Mouse (Mus musculus) thymus, postnatal 10 days (tissue): ENCODE data around the gene Rab5b.
A peak's percentile ranks its signal among the peaks of the same experiment; 100 is the strongest.
"Not testable (repeated sequence)": the region's sequence is repeated elsewhere in the genome, so short reads cannot be mapped to it uniquely, and the experiment has no call there.

Source experiments
- DNase-seq, 2 experiments: peaks; one replicate each; pipeline ENCODE4 v3.0.0; 2021; ENCODE audit warnings: low spot score in 2 of 2

Rab5b gene

GRCm38 (mm10) chr10:128695992-128696807 is at the start of gene Rab5b:
Gene Rab5b (minus strand): TSS chr10:128696264.
- peak; percentile 95 to 98 for DNase-seq

- DNase-seq = peak; percentile 76
Observed at GRCm38 (mm10) chr10:128744680-128745601, 48.9 kb upstream of the Rab5b start, which contains the start of gene Dgka. Gene Dgka (minus strand): TSS chr10:128744855.

- DNase-seq = peak in 1 of 2 experiments; percentile 20
Observed at GRCm38 (mm10) chr10:128744211-128744610, 48.1 kb upstream of the Rab5b start.

GRCm38 (mm10) chr10:128743791-128744191 is 47.7 kb upstream of the Rab5b start:
- DNase-seq = peak; percentile 56 to 60

GRCm38 (mm10) chr10:128743235-128743634 is 47.2 kb upstream of the Rab5b start:
- no peak for DNase-seq

DNA sequence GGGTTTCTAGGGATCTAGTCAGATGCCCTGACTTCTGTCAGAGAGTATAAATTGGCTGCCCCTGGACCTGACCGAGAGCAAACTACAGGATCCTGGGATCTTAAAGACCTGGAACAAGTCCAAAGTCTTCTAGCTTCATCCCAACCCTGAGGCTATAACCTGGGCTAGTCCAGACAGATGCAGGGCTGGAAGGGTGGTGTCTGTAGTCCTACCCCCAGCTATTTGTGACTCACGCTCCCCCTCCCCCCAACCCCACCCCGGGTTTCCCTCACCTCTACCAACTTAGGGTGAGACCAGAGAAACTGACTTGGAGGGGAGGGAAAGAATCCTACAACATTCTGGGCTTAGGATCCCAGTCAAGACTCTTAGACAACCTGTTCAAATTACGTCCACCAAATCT is 46.6 kb upstream of the Rab5b start:
- no peak for DNase-seq

DNA sequence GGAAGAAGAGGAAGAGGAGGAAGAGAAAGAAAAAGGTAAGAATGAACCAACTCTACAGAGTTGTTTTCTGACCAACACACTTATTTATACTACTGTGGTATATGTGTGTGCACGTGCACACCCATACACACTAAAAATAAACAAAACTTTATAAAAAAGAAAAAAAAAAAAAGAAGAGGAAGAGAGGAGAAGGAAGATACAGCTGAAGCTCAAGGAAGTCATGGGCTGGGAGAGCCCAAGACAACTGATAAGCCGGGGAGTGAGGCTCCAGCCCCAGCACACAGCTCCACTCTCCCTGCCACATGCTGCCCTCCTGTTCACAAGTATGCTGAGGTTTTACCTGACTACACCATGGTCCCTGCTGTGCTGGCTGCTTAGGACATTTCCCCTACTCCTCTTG is 44.2 kb upstream of the Rab5b start:
- no peak for DNase-seq

GRCm38 (mm10) chr10:128737435-128737834 is 41.4 kb upstream of the Rab5b start:
- no peak for DNase-seq

DNA sequence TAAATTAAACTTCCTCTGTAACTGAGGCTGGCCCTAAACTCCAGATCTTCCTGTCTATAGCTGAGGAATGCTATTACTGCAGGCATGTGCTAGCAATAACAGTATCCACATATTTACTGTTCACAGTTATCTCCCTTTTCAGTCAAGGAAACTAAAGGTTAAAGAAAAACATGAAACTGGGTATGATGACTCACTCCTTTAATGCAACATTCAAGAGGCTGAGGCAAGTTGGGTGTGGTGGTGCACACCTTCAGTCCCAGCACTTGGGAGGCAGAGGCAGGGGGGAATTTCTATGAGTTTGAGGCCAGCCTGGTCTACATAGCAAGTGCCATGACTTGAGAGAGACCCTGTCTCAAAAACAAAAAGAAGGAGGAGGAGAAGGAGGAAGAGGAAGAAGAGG is 35.9 kb upstream of the Rab5b start:
- no peak for DNase-seq

- DNase-seq = peak; percentile 41 to 76
Observed at GRCm38 (mm10) chr10:128731002-128731433, 35.0 kb upstream of the Rab5b start.

DNA sequence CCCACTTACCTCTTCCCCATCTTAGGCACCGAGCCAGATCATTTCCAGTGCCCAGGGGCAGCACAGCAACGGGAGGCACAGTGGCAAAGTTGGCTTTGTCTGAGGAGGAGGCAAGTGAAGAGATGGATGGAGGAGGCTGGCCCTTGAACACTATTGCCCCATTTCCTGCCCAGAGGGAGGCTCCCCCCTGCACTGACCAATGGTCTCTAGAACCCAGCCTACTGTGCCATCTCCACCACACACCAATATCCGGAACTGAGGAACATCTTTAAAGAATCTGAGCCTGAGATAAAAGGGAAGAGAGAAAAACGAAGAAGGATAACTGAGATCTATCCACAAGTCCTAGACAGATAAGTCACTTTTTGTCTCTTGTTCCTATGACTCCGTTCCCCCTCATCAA is 32.0 kb upstream of the Rab5b start:
- DNase-seq = no peak

GRCm38 (mm10) chr10:128725466-128725865 is 29.4 kb upstream of the Rab5b start:
- not testable (repeated sequence) for DNase-seq

GRCm38 (mm10) chr10:128715559-128716537 is 19.8 kb upstream of the Rab5b start:
- DNase-seq = peak; percentile 71 to 72

DNA sequence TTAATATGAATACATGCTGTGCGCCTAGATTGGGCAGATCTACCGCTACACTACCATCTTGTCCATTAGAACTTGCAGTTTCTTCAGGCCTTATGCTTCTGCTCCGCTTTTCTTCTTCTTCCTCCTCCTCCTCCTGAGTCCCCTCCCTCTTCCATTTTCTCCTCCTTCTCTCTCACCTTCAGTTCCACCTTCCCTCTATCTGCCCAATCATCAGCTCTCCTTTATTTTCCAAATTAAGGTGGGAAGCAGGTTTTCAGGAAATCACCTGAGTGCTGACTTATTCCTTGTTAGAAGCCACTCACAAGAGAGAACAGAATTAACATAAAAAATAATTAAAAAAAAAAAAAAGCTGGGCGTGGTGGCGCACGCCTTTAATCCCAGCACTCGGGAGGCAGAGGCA is 15.3 kb upstream of the Rab5b start:
- not testable (repeated sequence) for DNase-seq

DNA sequence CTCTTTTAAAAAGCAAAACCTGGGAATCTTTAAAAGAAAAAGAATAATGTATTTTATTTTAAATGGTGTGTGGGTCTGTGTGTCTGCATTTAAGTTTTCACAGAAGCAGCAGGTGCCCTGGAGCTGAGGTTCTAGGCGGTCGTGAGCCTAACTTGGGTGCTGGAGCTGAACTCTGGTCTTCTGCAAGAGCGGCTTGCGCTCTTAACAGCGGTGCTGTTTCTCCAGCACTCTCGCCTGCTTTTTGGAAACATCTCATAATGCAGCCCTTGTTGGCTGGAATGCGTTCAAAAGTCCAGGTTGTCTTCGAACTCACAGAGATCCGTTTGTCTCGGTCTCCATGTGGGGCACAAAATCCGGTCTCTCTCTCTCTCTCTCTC is 9.2 kb upstream of the Rab5b start:
- DNase-seq = peak in 1 of 2 experiments; percentile 25

DNA sequence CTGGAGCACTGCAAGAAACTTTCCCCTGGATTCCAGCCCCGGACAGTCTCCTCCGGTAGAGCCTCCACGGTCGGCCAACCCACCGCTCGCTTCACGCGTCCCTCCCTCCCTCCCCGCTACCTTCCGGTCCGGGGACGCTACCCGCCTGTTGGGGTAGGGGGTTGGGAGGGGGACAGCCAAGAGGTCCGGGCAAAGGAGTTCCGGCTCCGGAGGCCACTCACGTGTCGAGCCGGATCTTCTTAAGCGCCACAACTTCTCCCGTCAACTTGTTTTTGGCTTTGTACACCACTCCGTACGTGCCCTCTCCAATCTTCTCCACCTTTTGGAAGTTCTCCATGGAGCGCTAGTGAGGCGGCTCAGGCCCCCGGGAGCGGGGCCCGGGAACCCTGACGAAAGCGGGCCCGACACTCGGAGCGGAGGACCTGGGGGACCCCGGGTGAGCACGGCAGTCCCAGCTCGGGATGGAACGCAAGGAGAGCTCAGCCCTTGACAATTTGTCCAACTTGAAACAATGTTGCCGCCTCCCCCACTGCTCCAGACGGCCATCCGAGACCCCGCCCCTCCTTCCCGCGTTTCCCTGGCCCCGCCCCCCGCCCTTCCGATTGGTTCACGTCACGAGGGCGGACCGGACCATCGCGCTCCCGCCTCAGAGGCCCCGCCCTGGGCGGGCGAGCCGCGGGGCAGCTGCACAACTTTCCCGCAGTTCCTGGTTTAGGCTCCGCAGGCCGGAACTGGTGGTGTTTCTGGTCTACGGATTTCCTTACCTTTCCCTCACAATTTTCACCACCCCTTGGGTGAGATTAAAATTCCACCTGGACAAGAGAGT is 8.6 kb upstream of the Rab5b start, which contains the start of gene Cdk2:
Cdk2 (minus strand) TSS at position 541 of the 826 bp plus-strand sequence.
- peak; percentile 87 to 92 for DNase-seq

DNA sequence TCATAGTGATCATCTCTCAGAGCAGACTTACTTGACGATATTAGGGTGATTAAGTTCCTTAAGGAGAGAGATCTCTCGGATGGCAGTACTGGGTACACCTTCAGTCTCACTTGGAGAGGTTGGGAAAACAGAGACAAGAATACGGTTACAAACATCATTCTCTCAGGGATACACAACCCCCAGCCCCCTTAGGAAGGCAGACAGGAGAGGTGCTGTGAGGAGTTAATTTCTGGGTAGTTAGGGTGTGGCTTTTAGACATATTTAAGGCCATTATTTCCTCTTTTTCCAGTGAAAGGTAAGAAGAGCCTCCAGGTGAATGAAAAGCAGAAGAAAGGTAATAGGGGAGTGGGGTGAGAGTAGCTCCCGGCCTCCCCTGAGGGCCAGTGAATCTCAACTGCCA is 7.8 kb upstream of the Rab5b start, which contains the start of gene Pmel:
Pmel (plus strand) TSS at position 301 of the 400 bp plus-strand sequence.
- DNase-seq = no peak

DNA sequence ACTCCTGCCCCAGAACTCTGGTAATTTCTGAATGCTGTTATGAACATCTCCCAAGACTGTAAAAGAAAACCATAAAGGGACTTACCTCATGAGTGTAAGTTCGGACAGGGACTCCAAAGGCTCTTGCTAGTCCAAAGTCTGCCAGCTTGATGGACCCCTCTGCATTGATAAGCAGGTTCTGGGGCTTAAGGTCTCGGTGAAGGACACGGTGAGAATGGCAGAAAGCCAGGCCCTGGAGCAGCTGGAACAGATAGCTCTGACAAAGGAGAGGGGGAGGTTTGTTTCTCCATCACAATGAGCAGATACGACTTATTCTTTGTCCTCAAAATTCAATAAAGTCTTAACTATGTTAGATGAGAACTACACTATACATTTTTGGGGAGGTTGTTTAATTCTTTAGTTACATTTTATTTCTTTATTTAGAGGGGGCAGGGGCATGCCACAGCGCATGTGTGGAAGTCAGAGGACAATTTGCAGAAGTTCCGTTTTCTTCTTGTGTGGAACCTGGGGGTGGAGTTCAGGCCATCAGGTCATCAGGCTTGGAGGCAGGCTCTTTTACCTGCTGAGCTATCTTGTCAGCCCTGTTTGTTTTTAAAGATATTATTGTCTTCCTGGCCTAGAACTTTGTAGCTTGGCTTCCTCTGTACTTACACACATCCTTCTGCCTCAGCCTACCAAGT is 6.4 kb upstream of the Rab5b start:
- DNase-seq = no peak

GRCm38 (mm10) chr10:128700712-128701111 is 4.6 kb upstream of the Rab5b start:
- DNase-seq = no peak

GRCm38 (mm10) chr10:128699611-128700010 is 3.5 kb upstream of the Rab5b start:
- no peak for DNase-seq
